Comparison of ENCODE assay signal across 8 mouse cellular contexts in the genomic region with DNA sequence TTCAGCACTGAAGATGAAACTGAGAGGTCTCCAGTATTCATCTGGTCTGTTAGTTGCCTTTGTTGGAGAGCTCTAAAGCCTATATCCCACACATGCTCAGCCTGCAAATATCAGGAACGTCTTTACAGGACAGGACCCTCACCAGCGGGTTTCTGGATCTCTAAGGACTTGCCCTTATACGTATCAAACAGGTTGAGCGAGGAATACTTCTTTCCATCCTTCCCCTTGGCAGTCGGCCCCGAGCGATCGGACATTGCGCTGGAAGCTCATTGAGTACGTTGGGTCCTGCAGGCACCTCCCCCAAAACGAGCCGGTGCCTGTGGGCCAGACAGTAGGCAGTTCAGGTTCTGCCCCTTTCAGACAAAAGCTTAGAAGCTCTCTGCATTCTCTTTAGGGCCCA. TPM values are rescaled to one million over a fixed set of nuclear protein-coding genes. Genes with fewer than 3 reads are reported as not detected.
A peak's percentile ranks its signal among the peaks of the same experiment; 100 is the strongest.
DNase-seq lines count a peak whose midpoint lies in the region; ATAC-seq and TF ChIP-seq lines count a peak whose summit lies in the region.

No protein-coding gene starts in this region.

- no peaks in the 10 kb centered on the region for H3K9me3 ChIP-seq in heart, embryonic 13.5 days
- no peaks in the 10 kb centered on the region for H3K9me3 ChIP-seq in midbrain, embryonic 10.5 days (replicated peaks)

- peak; percentile 62 for DNase-seq in adrenal gland, postnatal 14 days
- DNase-seq in kidney, postnatal 14 days, result peak; percentile 54
- no peak for DNase-seq in midbrain, embryonic 10.5 days (ENCODE audit: low spot score)
- no peak for DNase-seq in gastrocnemius, postnatal 10 days
- no peak for DNase-seq in right cerebral cortex, postnatal 4 days
- no peak for DNase-seq in layer of hippocampus, postnatal 10 days (ENCODE audit: low spot score in 2 of 2)

- 33% methylated on average over 12 of the region's 12 CpGs for WGBS in heart, embryonic 13.5 days
- 77% methylated on average over 12 of the region's 12 CpGs for WGBS in midbrain, embryonic 10.5 days

- peaks cover 83% of the 10 kb centered on the region for H3K79me2 ChIP-seq in C2C12 (ENCODE audit: control insufficient read depth, insufficient read depth)

- H3K36me3 ChIP-seq in C2C12 (ENCODE audit: control insufficient read depth, insufficient read depth), result peaks cover 55% of the 10 kb centered on the region
- peaks cover 50% of the 10 kb centered on the region for H3K36me3 ChIP-seq in heart, embryonic 13.5 days
- peaks cover 57% of the 10 kb centered on the region for H3K36me3 ChIP-seq in midbrain, embryonic 10.5 days

- peak overlapping the region; percentile 62 for H3ac ChIP-seq in C2C12 (ENCODE audit: control insufficient read depth, insufficient read length, low read depth)

- no peak for TF ChIP-seq CTCF in C2C12 (IDR thresholded peaks at IDR 0.05; ENCODE audit: control insufficient read depth, insufficient read depth, insufficient read length)

- peak overlapping the region; percentile 26; the same call in 1 of the 2 replicates for H3K27ac ChIP-seq in heart, embryonic 13.5 days (replicated peaks)
- H3K27ac ChIP-seq in midbrain, embryonic 10.5 days (replicated peaks), result peak overlapping the region; percentile 98

- peak overlapping the region; percentile 96 for H3K4me3 ChIP-seq in C2C12 (ENCODE audit: insufficient read depth, poor library complexity, severe bottlenecking)
- peak overlapping the region; percentile 100 for H3K4me3 ChIP-seq in heart, embryonic 13.5 days
- H3K4me3 ChIP-seq in midbrain, embryonic 10.5 days, result peak overlapping the region; percentile 92

- no peaks in the 10 kb centered on the region for H3K27me3 ChIP-seq in C2C12 (ENCODE audit: control insufficient read depth, insufficient read depth, insufficient read length)
- no peaks in the 10 kb centered on the region for H3K27me3 ChIP-seq in heart, embryonic 13.5 days (replicated peaks)
- no peaks in the 10 kb centered on the region for H3K27me3 ChIP-seq in midbrain, embryonic 10.5 days (ENCODE audit: low read depth, poor library complexity, severe bottlenecking)

- peak overlapping the region; percentile 99 for H3K4me2 ChIP-seq in heart, embryonic 13.5 days

- H3K79me3 ChIP-seq in C2C12 (ENCODE audit: low read depth), result peaks cover 54% of the 10 kb centered on the region

- H3K4me1 ChIP-seq in heart, embryonic 13.5 days, result peaks cover 39% of the 10 kb centered on the region
- peaks cover 32% of the 10 kb centered on the region for H3K4me1 ChIP-seq in midbrain, embryonic 10.5 days

- H3K9ac ChIP-seq in heart, embryonic 13.5 days, result peak overlapping the region; percentile 100

- ATAC-seq in heart, embryonic 13.5 days (ENCODE audit: extremely low read depth, insufficient number of reproducible peaks, low FRiP score, low TSS enrichment), result no peak

TF ChIP-seq in C2C12, 6 proteins besides CTCF, POLR2A, EP300 and RAD21:
- no peak for TF ChIP-seq FOSL1 (IDR thresholded peaks at IDR 0.05; ENCODE audit: insufficient read depth, low read length, poor library complexity, severe bottlenecking)
TF ChIP-seq in C2C12: peak in this region for 0.

RNA-seq across cellular contexts. Expression of gene Prrc2a, which starts 2.0 kb away (rescaled TPM):
- polyA plus RNA-seq in C2C12 (2012; fragmentation: generic; extraction: Trizol), result 183 TPM
- total RNA-seq in adrenal gland, postnatal 14 days (2021), result 246 and 247 TPM in 2 replicates
- 124 and 130 TPM in 2 replicates for polyA plus RNA-seq in heart, embryonic 13.5 days (2015; fragmentation: Nextera tagmentation; extraction: Ambion mirVana)
- 173 and 198 TPM in 2 replicates for polyA plus RNA-seq in midbrain, embryonic 10.5 days (2016; fragmentation: Nextera tagmentation; extraction: Ambion mirVana)
- 100 to 1,000 TPM; 128 to 149 TPM for total RNA-seq in gastrocnemius, postnatal 10 days (2021)
- 100 to 1,000 TPM; 284 to 322 TPM for total RNA-seq in layer of hippocampus, postnatal 10 days (2021)

RNA-seq across cellular contexts. Expression of gene Aif1, which starts 13.1 kb away (rescaled TPM):
- not detected for polyA plus RNA-seq in C2C12 (2012; fragmentation: generic; extraction: Trizol)
- total RNA-seq in adrenal gland, postnatal 14 days (2021), result 3.3 and 5.6 TPM in 2 replicates
- polyA plus RNA-seq in heart, embryonic 13.5 days (2015; fragmentation: Nextera tagmentation; extraction: Ambion mirVana), result 6.5 and 7.8 TPM in 2 replicates
- polyA plus RNA-seq in midbrain, embryonic 10.5 days (2016; fragmentation: Nextera tagmentation; extraction: Ambion mirVana), result 4.0 and 5.8 TPM in 2 replicates
- total RNA-seq in gastrocnemius, postnatal 10 days (2021), result 1 to 10 TPM; 2.4 to 2.6 TPM
- total RNA-seq in layer of hippocampus, postnatal 10 days (2021), result 10 to 100 TPM; 10.3 to 10.5 TPM

RNA-seq across cellular contexts. Expression of gene Lst1, which starts 25.5 kb away (rescaled TPM):
- 0.92 TPM for polyA plus RNA-seq in C2C12 (2012; fragmentation: generic; extraction: Trizol)
- 5.6 and 11.9 TPM in 2 replicates for total RNA-seq in adrenal gland, postnatal 14 days (2021)
- polyA plus RNA-seq in heart, embryonic 13.5 days (2015; fragmentation: Nextera tagmentation; extraction: Ambion mirVana), result 8.6 and 9.9 TPM in 2 replicates
- polyA plus RNA-seq in midbrain, embryonic 10.5 days (2016; fragmentation: Nextera tagmentation; extraction: Ambion mirVana), result 5.0 and 8.3 TPM in 2 replicates
- 1 to 10 TPM; 4.6 to 5.3 TPM for total RNA-seq in gastrocnemius, postnatal 10 days (2021)
- 10 to 100 TPM; 15.6 to 17.2 TPM for total RNA-seq in layer of hippocampus, postnatal 10 days (2021)

RNA-seq across cellular contexts. Expression of gene Bag6, which starts 27.8 kb away (rescaled TPM):
- polyA plus RNA-seq in C2C12 (2012; fragmentation: generic; extraction: Trizol), result 202 TPM
- 357 and 375 TPM in 2 replicates for total RNA-seq in adrenal gland, postnatal 14 days (2021)
- 45.1 and 46.1 TPM in 2 replicates for polyA plus RNA-seq in heart, embryonic 13.5 days (2015; fragmentation: Nextera tagmentation; extraction: Ambion mirVana)
- polyA plus RNA-seq in midbrain, embryonic 10.5 days (2016; fragmentation: Nextera tagmentation; extraction: Ambion mirVana), result 56.6 and 67.4 TPM in 2 replicates
- total RNA-seq in gastrocnemius, postnatal 10 days (2021), result 100 to 1,000 TPM; 217 to 220 TPM
- 100 to 1,000 TPM; 284 to 308 TPM for total RNA-seq in layer of hippocampus, postnatal 10 days (2021)

RNA-seq across cellular contexts. Expression of gene Apom, which starts 30.9 kb away (rescaled TPM):
- 0.20 TPM for polyA plus RNA-seq in C2C12 (2012; fragmentation: generic; extraction: Trizol)
- 3.3 and 35.6 TPM in 2 replicates for total RNA-seq in adrenal gland, postnatal 14 days (2021)
- 2.2 and 19.0 TPM in 2 replicates for polyA plus RNA-seq in heart, embryonic 13.5 days (2015; fragmentation: Nextera tagmentation; extraction: Ambion mirVana)
- 0.53 and 0.66 TPM in 2 replicates for polyA plus RNA-seq in midbrain, embryonic 10.5 days (2016; fragmentation: Nextera tagmentation; extraction: Ambion mirVana)
- total RNA-seq in gastrocnemius, postnatal 10 days (2021), result not detected
- not detected for total RNA-seq in layer of hippocampus, postnatal 10 days (2021)

Comparison
In these comparisons a context has a peak if more than half of its experiments do, and no peak if none do; other contexts are left out.
1. DNase-seq: peak in adrenal gland, postnatal 14 days (single experiment) and kidney, postnatal 14 days (single experiment); none in midbrain, embryonic 10.5 days (single experiment), gastrocnemius, postnatal 10 days (single experiment), right cerebral cortex, postnatal 4 days (single experiment) and layer of hippocampus, postnatal 10 days (0 of 2).
2. Peak in every context shown above with its lines, with median percentiles within 50 percentile points of each other: H3K4me3 ChIP-seq.